Mouse (Mus musculus) stomach, embryonic 14.5 days (tissue): Measurements from ENCODE around the gene Sh2d5. TPM values are rescaled to one million over a fixed set of nuclear protein-coding genes. Genes with fewer than 3 reads are reported as not detected.

Experiments
- ATAC-seq: fragments of 200-750 bp; cut with Nextera tagmentation; 2 replicates; pipeline ENCODE4 v1.8.0; 2017; ENCODE audit warnings: low read depth, moderate TSS enrichment; ENCODE audit not compliant: insufficient number of reproducible peaks, insufficient read depth, low FRiP score
- H3K27ac ChIP-seq: fragments of 300-500 bp; sonication (generic); 2 replicates; pipeline ENCODE4 v1.5.1; 2014; ENCODE audit warnings: mild to moderate bottlenecking, low read length, moderate library complexity, mixed read lengths
- H3K27me3 ChIP-seq: fragments of 300-500 bp; sonication (generic); 2 replicates; pipeline ENCODE4 v1.6.1; 2014; ENCODE audit warnings: low read length, control low read depth, mixed read lengths; ENCODE audit not compliant: control insufficient read depth, insufficient read depth
- H3K36me3 ChIP-seq: fragments of 300-500 bp; sonication (generic); 2 replicates; pipeline ENCODE4 v1.6.1; 2014; ENCODE audit warnings: mild to moderate bottlenecking, control low read depth, low read length, moderate library complexity, mixed read lengths; ENCODE audit not compliant: control insufficient read depth, insufficient read depth
- H3K4me1 ChIP-seq: fragments of 300-500 bp; sonication (generic); 2 replicates; pipeline ENCODE4 v1.6.1; 2014; ENCODE audit warnings: low read length, control low read depth, mixed read lengths; ENCODE audit not compliant: control insufficient read depth, insufficient read depth
- H3K4me2 ChIP-seq: fragments of 300-500 bp; sonication (generic); replicated peaks from 2 replicates; pipeline ENCODE4 v1.6.1; 2014; ENCODE audit warnings: low read depth, low read length, control low read depth
- H3K4me3 ChIP-seq: fragments of 300-500 bp; sonication (generic); 2 replicates; pipeline ENCODE4 v1.5.1; 2014; ENCODE audit warnings: low read depth, low read length, control low read depth
- H3K9ac ChIP-seq: fragments of 300-500 bp; sonication (generic); replicated peaks from 2 replicates; pipeline ENCODE4 v1.6.1; 2014; ENCODE audit warnings: low read depth, mild to moderate bottlenecking, control low read depth, low read length, moderate library complexity, mixed read lengths
- H3K9me3 ChIP-seq: fragments of 300-500 bp; sonication (generic); 2 replicates; pipeline ENCODE4 v1.6.1; 2016; ENCODE audit warnings: low read depth, low read length, control low read depth; ENCODE audit not compliant: control insufficient read depth
- WGBS: fragments of 180-500 bp; shearing (Covaris S2); extraction: QIAGEN DNeasy Blood & Tissue Kit; methylation state at CpG from one replicate; pipeline ENCODE4 v1.1.7; 2014; 5-methylcytosine and 5-hydroxymethylcytosine counted together
- polyA plus RNA-seq: library from polyadenylated mRNA; unstranded; fragments of >200 nt; fragmentation: Nextera tagmentation; extraction: Ambion mirVana; gene quantifications from 2 replicates; pipeline ENCODE4 v1.2.1, GENCODE M21; 2014

Sh2d5 gene
- polyA plus RNA-seq, 1 experiment from 2014 or later: 0.41 TPM

- no peaks in the 10 kb centered on the region for H3K9me3 ChIP-seq
- peaks cover 9% of the 10 kb centered on the region; the same call in 1 of the 2 replicates for H3K4me1 ChIP-seq
- H3K27me3 ChIP-seq: no peaks in the 10 kb centered on the region
- H3K4me3 ChIP-seq: no peak overlapping the region
- no peak for ATAC-seq
- no peak overlapping the region for H3K9ac ChIP-seq
- no peak overlapping the region for H3K4me2 ChIP-seq
- WGBS: 98% methylated on average over 3 of the region's 3 CpGs
- peaks cover 10% of the 10 kb centered on the region; the same call in 1 of the 2 replicates for H3K36me3 ChIP-seq
- H3K27ac ChIP-seq: no peak overlapping the region
These were observed 52.8 kb downstream of the Sh2d5 start for GRCm38 (mm10) chr4:138303011-138303410.

GRCm38 (mm10) chr4:138303742-138304141 lies 53.5 kb downstream of the Sh2d5 start:
- H3K4me1 ChIP-seq: peaks cover 9% of the 10 kb centered on the region; the same call in 1 of the 2 replicates

GRCm38 (mm10) chr4:138304340-138305104 lies 54.3 kb downstream of the Sh2d5 start, which contains the start of gene Ddost:
TSS of gene Ddost (plus strand) at chr4:138304730.
- H3K9ac ChIP-seq: peak within 1 kb of the TSS; percentile 74
- H3K4me2 ChIP-seq: peak within 1 kb of the TSS; percentile 85
- H3K4me3 ChIP-seq: peak within 1 kb of the TSS; percentile 79
- H3K36me3 ChIP-seq: peaks cover 23% of the 10 kb centered on the region
- peak within 1 kb of the TSS; percentile 61 for H3K27ac ChIP-seq
- no peaks in the 10 kb centered on the region for H3K9me3 ChIP-seq
- peaks cover 9% of the 10 kb centered on the region; the same call in 1 of the 2 replicates for H3K4me1 ChIP-seq
- H3K27me3 ChIP-seq: no peaks in the 10 kb centered on the region
- WGBS: under 1% methylated on average over 64 of the region's 64 CpGs
- peak; percentile 98 for ATAC-seq

More at GRCm38 (mm10) chr4:138303742-138304141, 53.5 kb downstream of the Sh2d5 start:
- peaks cover 15% of the 10 kb centered on the region; the same call in 1 of the 2 replicates for H3K36me3 ChIP-seq
- peak overlapping the region; percentile 85 for H3K4me2 ChIP-seq
- peak overlapping the region; percentile 73 for H3K9ac ChIP-seq
- H3K27ac ChIP-seq: peak overlapping the region; percentile 61
- ATAC-seq: no peak
- H3K4me3 ChIP-seq: peak overlapping the region; percentile 79
- whole genome bisulfite sequencing: 11% methylated on average over 18 of the region's 18 CpGs
- no peaks in the 10 kb centered on the region for H3K9me3 ChIP-seq
- no peaks in the 10 kb centered on the region for H3K27me3 ChIP-seq

GRCm38 (mm10) chr4:138307025-138307424 lies 56.8 kb downstream of the Sh2d5 start:
- H3K27ac ChIP-seq: no peak overlapping the region
- peaks cover 9% of the 10 kb centered on the region; the same call in 1 of the 2 replicates for H3K4me1 ChIP-seq
- no peaks in the 10 kb centered on the region for H3K9me3 ChIP-seq
- H3K4me3 ChIP-seq: no peak overlapping the region
- H3K9ac ChIP-seq: no peak overlapping the region
- ATAC-seq: no peak
- WGBS: 80% methylated on average over 3 of the region's 3 CpGs
- peaks cover 45% of the 10 kb centered on the region for H3K36me3 ChIP-seq
- no peak overlapping the region for H3K4me2 ChIP-seq
- H3K27me3 ChIP-seq: no peaks in the 10 kb centered on the region

GRCm38 (mm10) chr4:138307739-138308138 lies 57.5 kb downstream of the Sh2d5 start:
- 90% methylated on average over 12 of the region's 12 CpGs for WGBS
- no peak overlapping the region for H3K27ac ChIP-seq
- ATAC-seq: no peak
- H3K4me3 ChIP-seq: no peak overlapping the region
- no peaks in the 10 kb centered on the region for H3K9me3 ChIP-seq
- no peak overlapping the region for H3K4me2 ChIP-seq
- H3K9ac ChIP-seq: no peak overlapping the region
- no peaks in the 10 kb centered on the region for H3K27me3 ChIP-seq
- H3K36me3 ChIP-seq: peaks cover 51% of the 10 kb centered on the region
- H3K4me1 ChIP-seq: peaks cover 9% of the 10 kb centered on the region; the same call in 1 of the 2 replicates

GRCm38 (mm10) chr4:138310311-138310910 lies 60.2 kb downstream of the Sh2d5 start:
- H3K27me3 ChIP-seq: no peaks in the 10 kb centered on the region
- H3K4me1 ChIP-seq: no peaks in the 10 kb centered on the region; the same call in 1 of the 2 replicates
- no peak overlapping the region for H3K9ac ChIP-seq
- no peak for ATAC-seq
- no peaks in the 10 kb centered on the region for H3K9me3 ChIP-seq
- H3K4me3 ChIP-seq: no peak overlapping the region
- H3K4me2 ChIP-seq: no peak overlapping the region
- H3K27ac ChIP-seq: no peak overlapping the region
- 95% methylated on average over 19 of the region's 19 CpGs for WGBS
- H3K36me3 ChIP-seq: peaks cover 55% of the 10 kb centered on the region

Other genes starting within 250 kb of the Sh2d5 start
- gene Hp1bp3, start 34.1 kb upstream of the Sh2d5 start, polyA plus RNA-seq: 192 and 196 TPM in 2 replicates
- gene Kif17, start within 50 bp of the Sh2d5 start, polyA plus RNA-seq: 0.98 and 1.5 TPM in 2 replicates
- gene Ddost, start 54.3 kb downstream of the Sh2d5 start, polyA plus RNA-seq: 351 and 363 TPM in 2 replicates
- 24.1 and 29.6 TPM in 2 replicates for gene Pink1, start 75.9 kb downstream of the Sh2d5 start, polyA plus RNA-seq
- gene Cda, start 117.6 kb downstream of the Sh2d5 start, polyA plus RNA-seq: 8.3 and 11.5 TPM in 2 replicates
- gene Fam43b, start 146.1 kb downstream of the Sh2d5 start, polyA plus RNA-seq: 0.17 and 0.25 TPM in 2 replicates
- gene Mul1, start 184.3 kb downstream of the Sh2d5 start, polyA plus RNA-seq: 17.6 and 19.4 TPM in 2 replicates
- 4.0 and 5.1 TPM in 2 replicates for gene Camk2n1, start 203.9 kb downstream of the Sh2d5 start, polyA plus RNA-seq